Mouse (Mus musculus) ES-CJ7 (cell line): ENCODE results near the gene Zfp219.
A peak's percentile ranks its signal among the peaks of the same experiment; 100 is the strongest.

Source experiments
- DNase-seq: peaks from one replicate; pipeline ENCODE4 v3.0.0; 2011; ENCODE audit warnings: low read depth, low spot score

The Zfp219 gene

GRCm38 (mm10) chr14:51997483-51997882, 23.1 kb downstream of the Zfp219 start:
- DNase-seq: no peak

GRCm38 (mm10) chr14:51996866-51997265, 23.7 kb downstream of the Zfp219 start:
- DNase-seq: no peak

- no peak for DNase-seq
These were observed 24.2 kb downstream of the Zfp219 start for GRCm38 (mm10) chr14:51996231-51996841.

- no peak for DNase-seq
These were observed 25.2 kb downstream of the Zfp219 start for GRCm38 (mm10) chr14:51995219-51995871.

GRCm38 (mm10) chr14:51994453-51994852, 26.1 kb downstream of the Zfp219 start:
- no peak for DNase-seq

GRCm38 (mm10) chr14:51989461-51989970, 31.0 kb downstream of the Zfp219 start:
- peak; percentile 6 for DNase-seq

GRCm38 (mm10) chr14:51988731-51989130, 31.8 kb downstream of the Zfp219 start:
- peak; percentile 7 for DNase-seq

GRCm38 (mm10) chr14:51987177-51987576, 33.4 kb downstream of the Zfp219 start:
- DNase-seq: peak; percentile 0

- no peak for DNase-seq
These were observed 34.4 kb downstream of the Zfp219 start for GRCm38 (mm10) chr14:51986153-51986505.

- peak; percentile 45 for DNase-seq
These were observed 35.0 kb downstream of the Zfp219 start for GRCm38 (mm10) chr14:51985301-51986152.

- peak; percentile 37 for DNase-seq
These were observed 36.0 kb downstream of the Zfp219 start, which contains the start of gene Arhgef40 for GRCm38 (mm10) chr14:51984247-51985231. TSS of gene Arhgef40 (plus strand) at chr14:51984719.

GRCm38 (mm10) chr14:51983855-51984246, 36.7 kb downstream of the Zfp219 start:
- peak; percentile 2 for DNase-seq

- DNase-seq: peak; percentile 1
These were observed 37.3 kb downstream of the Zfp219 start for GRCm38 (mm10) chr14:51983251-51983650.

- no peak for DNase-seq
These were observed 41.3 kb downstream of the Zfp219 start for GRCm38 (mm10) chr14:51979252-51979651.

GRCm38 (mm10) chr14:51967400-51967799, 53.1 kb downstream of the Zfp219 start:
- DNase-seq: no peak

GRCm38 (mm10) chr14:51960316-51960715, 60.2 kb downstream of the Zfp219 start:
- DNase-seq: no peak
